Mouse (Mus musculus) neural tube, embryonic 11.5 days (tissue): ENCODE data around the gene Adamts13. TPM values are rescaled to one million over a fixed set of nuclear protein-coding genes. Genes with fewer than 3 reads are reported as not detected.

Experiments
- ATAC-seq: fragments of 200-750 bp; cut with Nextera tagmentation; 2 replicates; pipeline ENCODE4 v1.8.0; 2017; ENCODE audit warnings: moderate number of reproducible peaks, mild to moderate bottlenecking, moderate TSS enrichment, moderate library complexity; ENCODE audit not compliant: insufficient read depth, low FRiP score, low TSS enrichment
- DNase-seq: peaks from one replicate; pipeline ENCODE4 v3.0.0-alpha.2; 2015; ENCODE audit warnings: low spot score
- H3K27ac ChIP-seq: fragments of 300-500 bp; sonication (generic); 2 replicates; pipeline ENCODE4 v1.5.1; 2014; ENCODE audit warnings: low read depth, mild to moderate bottlenecking, low read length
- H3K27me3 ChIP-seq: fragments of 300-500 bp; sonication (generic); 2 replicates; pipeline ENCODE4 v1.6.1; 2014; ENCODE audit warnings: mild to moderate bottlenecking, low read length, mixed read lengths; ENCODE audit not compliant: control insufficient read depth, insufficient read depth
- H3K36me3 ChIP-seq: fragments of 300-500 bp; sonication (generic); 2 replicates; pipeline ENCODE4 v1.6.1; 2014; ENCODE audit warnings: mild to moderate bottlenecking, low read length, moderate library complexity, mixed read lengths; ENCODE audit not compliant: control insufficient read depth, insufficient read depth
- H3K4me1 ChIP-seq: fragments of 300-500 bp; sonication (generic); 2 replicates; pipeline ENCODE4 v1.6.1; 2014; ENCODE audit warnings: low read length, mixed read lengths; ENCODE audit not compliant: control insufficient read depth, insufficient read depth
- H3K4me2 ChIP-seq: fragments of 300-500 bp; sonication (generic); 2 replicates; pipeline ENCODE4 v1.6.1; 2014; ENCODE audit warnings: low read depth, mild to moderate bottlenecking, moderate library complexity
- H3K4me3 ChIP-seq: fragments of 300-500 bp; sonication (generic); 2 replicates; pipeline ENCODE4 v1.5.1; 2014; ENCODE audit warnings: low read depth, low read length
- H3K9ac ChIP-seq: fragments of 300-500 bp; sonication (generic); 2 replicates; pipeline ENCODE4 v1.6.1; 2014; ENCODE audit warnings: mild to moderate bottlenecking, low read length
- H3K9me3 ChIP-seq: fragments of 300-500 bp; sonication (generic); 2 replicates; pipeline ENCODE4 v1.6.1; 2016; ENCODE audit warnings: low read length; ENCODE audit not compliant: control insufficient read depth
- WGBS: fragments of 180-500 bp; shearing (Covaris S2); extraction: QIAGEN DNeasy Blood & Tissue Kit; methylation state at CpG from one replicate; pipeline ENCODE4 v1.1.7; 2014; 5-methylcytosine and 5-hydroxymethylcytosine counted together
- polyA plus RNA-seq: library from polyadenylated mRNA; unstranded; fragments of >200 nt; fragmentation: Nextera tagmentation; extraction: Ambion mirVana; gene quantifications from 2 replicates; pipeline ENCODE4 v1.2.1, GENCODE M21; 2014

Adamts13 gene
- polyA plus RNA-seq, 1 experiment from 2014 or later = not detected

GRCm38 (mm10) chr2:26963923-26964723 is 9.1 kb upstream of the Adamts13 start, which contains the start of gene Rexo4:
Gene Rexo4 (minus strand): TSS chr2:26964386.
- H3K4me2 ChIP-seq = peak within 1 kb of the TSS; percentile 82
- H3K27me3 ChIP-seq = no peaks in the 10 kb centered on the region
- peak within 1 kb of the TSS; percentile 75 for H3K4me3 ChIP-seq
- peak; percentile 93 for ATAC-seq
- WGBS = under 1% methylated on average over 50 of the region's 50 CpGs
- H3K36me3 ChIP-seq = peaks cover 3% of the 10 kb centered on the region; the same call in 1 of the 2 replicates
- H3K4me1 ChIP-seq = peaks cover 6% of the 10 kb centered on the region; the same call in 1 of the 2 replicates
- H3K9ac ChIP-seq = peak within 1 kb of the TSS; percentile 73
- H3K27ac ChIP-seq = peak within 1 kb of the TSS; percentile 93
- peak; percentile 95 for DNase-seq
- no peaks in the 10 kb centered on the region for H3K9me3 ChIP-seq

GRCm38 (mm10) chr2:26964724-26965370 is 8.4 kb upstream of the Adamts13 start:
- H3K9ac ChIP-seq = peak overlapping the region; percentile 73
- H3K27ac ChIP-seq = peak overlapping the region; percentile 93
- no peak; the same call in 1 of the 2 replicates for ATAC-seq
- no peak for DNase-seq
- WGBS = 21% methylated on average over 14 of the region's 14 CpGs
- peaks cover 6% of the 10 kb centered on the region; the same call in 1 of the 2 replicates for H3K4me1 ChIP-seq
- H3K27me3 ChIP-seq = no peaks in the 10 kb centered on the region
- H3K4me2 ChIP-seq = peak overlapping the region; percentile 82
- no peaks in the 10 kb centered on the region for H3K36me3 ChIP-seq
- no peaks in the 10 kb centered on the region for H3K9me3 ChIP-seq
- H3K4me3 ChIP-seq = peak overlapping the region; percentile 75

- WGBS = 79% methylated on average over 2 of the region's 2 CpGs
- H3K4me1 ChIP-seq = peaks cover 6% of the 10 kb centered on the region; the same call in 1 of the 2 replicates
- H3K4me2 ChIP-seq = no peak overlapping the region
- H3K4me3 ChIP-seq = no peak overlapping the region
- no peaks in the 10 kb centered on the region for H3K27me3 ChIP-seq
- no peak for DNase-seq
- no peaks in the 10 kb centered on the region for H3K36me3 ChIP-seq
- no peak overlapping the region for H3K9ac ChIP-seq
- no peak overlapping the region for H3K27ac ChIP-seq
- no peaks in the 10 kb centered on the region for H3K9me3 ChIP-seq
- no peak for ATAC-seq
Observed at GRCm38 (mm10) chr2:26967262-26967661, 6.0 kb upstream of the Adamts13 start.

- no peaks in the 10 kb centered on the region for H3K27me3 ChIP-seq
- 0 out of 2 replicates have a peak, but pooled peaks cover 3% of the 10 kb centered on the region for H3K4me1 ChIP-seq
- no peaks in the 10 kb centered on the region for H3K36me3 ChIP-seq
- WGBS = 64% methylated on average over 4 of the region's 4 CpGs
- no peak overlapping the region for H3K4me3 ChIP-seq
- DNase-seq (no peak), ATAC-seq (no peak)
- H3K4me2 ChIP-seq = no peak overlapping the region
- no peak overlapping the region for H3K9ac ChIP-seq
- H3K27ac ChIP-seq = no peak overlapping the region
- H3K9me3 ChIP-seq = no peaks in the 10 kb centered on the region
Observed at GRCm38 (mm10) chr2:26973960-26974359, 744 bp downstream of the Adamts13 start.

- Histone ChIP-seq H3K9me3 (no peaks in the 10 kb centered on the region), H3K4me3 (no peak overlapping the region), H3K36me3 (no peaks in the 10 kb centered on the region), H3K27ac (no peak overlapping the region), H3K27me3 (no peaks in the 10 kb centered on the region), H3K9ac (no peak overlapping the region), H3K4me2 (no peak overlapping the region), H3K4me1 (no peaks in the 10 kb centered on the region)
- WGBS = 89% methylated on average over 1 of the region's 1 CpGs
- ATAC-seq = no peak
- DNase-seq = no peak
Observed at GRCm38 (mm10) chr2:26980361-26980760, 7.1 kb downstream of the Adamts13 start.

- DNase-seq (no peak), ATAC-seq (no peak)
- Histone ChIP-seq H3K36me3 (no peaks in the 10 kb centered on the region), H3K27ac (no peak overlapping the region), H3K4me3 (no peak overlapping the region), H3K4me2 (no peak overlapping the region), H3K9ac (no peak overlapping the region), H3K4me1 (no peaks in the 10 kb centered on the region), H3K27me3 (no peaks in the 10 kb centered on the region), H3K9me3 (no peaks in the 10 kb centered on the region)
- WGBS = 74% methylated on average over 2 of the region's 2 CpGs
Observed at GRCm38 (mm10) chr2:26984179-26984578, 11.0 kb downstream of the Adamts13 start.

GRCm38 (mm10) chr2:26984640-26985039 is 11.4 kb downstream of the Adamts13 start:
- Histone ChIP-seq H3K36me3 (no peaks in the 10 kb centered on the region), H3K27me3 (no peaks in the 10 kb centered on the region), H3K4me3 (no peak overlapping the region), H3K4me2 (no peak overlapping the region), H3K9me3 (no peaks in the 10 kb centered on the region), H3K9ac (no peak overlapping the region), H3K27ac (no peak overlapping the region), H3K4me1 (no peaks in the 10 kb centered on the region)
- ATAC-seq = no peak
- no peak for DNase-seq
- 85% methylated on average over 5 of the region's 5 CpGs for WGBS

GRCm38 (mm10) chr2:26993936-26994335 is 20.7 kb downstream of the Adamts13 start:
- no peak overlapping the region for H3K9ac ChIP-seq
- H3K36me3 ChIP-seq = no peaks in the 10 kb centered on the region
- ATAC-seq (no peak), DNase-seq (no peak)
- H3K9me3 ChIP-seq = no peaks in the 10 kb centered on the region
- 84% methylated on average over 3 of the region's 3 CpGs for WGBS
- H3K4me2 ChIP-seq = no peak overlapping the region
- no peaks in the 10 kb centered on the region for H3K4me1 ChIP-seq
- no peaks in the 10 kb centered on the region for H3K27me3 ChIP-seq
- H3K27ac ChIP-seq = no peak overlapping the region
- no peak overlapping the region for H3K4me3 ChIP-seq
